Mouse (Mus musculus) hindbrain, embryonic 10.5 days (tissue): ENCODE data around the gene Lpcat2. TPM values are rescaled to one million over a fixed set of nuclear protein-coding genes. Genes with fewer than 3 reads are reported as not detected.
A peak's percentile ranks its signal among the peaks of the same experiment; 100 is the strongest.

Source experiments
- DNase-seq: peaks from one replicate; pipeline ENCODE4 v3.0.0-alpha.2; 2017; ENCODE audit warnings: low spot score
- H3K27ac ChIP-seq: fragments of 300-500 bp; sonication (generic); 2 replicates; pipeline ENCODE4 v1.5.1; 2016; ENCODE audit warnings: mild to moderate bottlenecking, moderate library complexity
- H3K27me3 ChIP-seq: fragments of 300-500 bp; sonication (generic); 2 replicates; pipeline ENCODE4 v1.6.1; 2016; ENCODE audit warnings: mild to moderate bottlenecking; ENCODE audit not compliant: poor library complexity, insufficient read depth, severe bottlenecking
- H3K36me3 ChIP-seq: fragments of 300-500 bp; sonication (generic); 2 replicates; pipeline ENCODE4 v1.6.1; 2016; ENCODE audit warnings: mild to moderate bottlenecking, moderate library complexity
- H3K4me1 ChIP-seq: fragments of 300-500 bp; sonication (generic); replicated peaks from 2 replicates; pipeline ENCODE4 v1.6.1; 2016; ENCODE audit warnings: mild to moderate bottlenecking
- H3K4me3 ChIP-seq: fragments of 300-500 bp; sonication (generic); 2 replicates; pipeline ENCODE4 v1.5.1; 2016; ENCODE audit warnings: mild to moderate bottlenecking, moderate library complexity
- H3K9me3 ChIP-seq: fragments of 300-500 bp; sonication (generic); 2 replicates; pipeline ENCODE4 v1.6.1; 2016; ENCODE audit warnings: mild to moderate bottlenecking, moderate library complexity
- WGBS: fragments of 180-500 bp; shearing (Covaris S2); methylation state at CpG from one replicate; pipeline ENCODE4 v1.1.7; 2016; 5-methylcytosine and 5-hydroxymethylcytosine counted together
- polyA plus RNA-seq: library from polyadenylated mRNA; unstranded; fragments of >200 nt; fragmentation: Nextera tagmentation; extraction: Ambion mirVana; gene quantifications from 2 replicates; pipeline ENCODE4 v1.2.1, GENCODE M21; 2016

The Lpcat2 gene
- polyA plus RNA-seq, 1 experiment from 2014 or later = 4.3 TPM

GRCm38 (mm10) chr8:92950639-92951371, 95.7 kb downstream of the Lpcat2 start:
- H3K27ac ChIP-seq = no peak overlapping the region
- no peak overlapping the region for H3K4me3 ChIP-seq
- H3K9me3 ChIP-seq = no peaks in the 10 kb centered on the region
- DNase-seq = no peak
- 83% methylated on average over 12 of the region's 12 CpGs for WGBS
- H3K27me3 ChIP-seq = peaks cover 3% of the 10 kb centered on the region; the same call in 1 of the 2 replicates
- no peaks in the 10 kb centered on the region for H3K36me3 ChIP-seq
- no peaks in the 10 kb centered on the region for H3K4me1 ChIP-seq

GRCm38 (mm10) chr8:92954044-92954443, 98.9 kb downstream of the Lpcat2 start:
- 88% methylated on average over 5 of the region's 5 CpGs for WGBS
- no peak for DNase-seq
- Histone ChIP-seq H3K4me3 (no peak overlapping the region), H3K27me3 (peaks cover 27% of the 10 kb centered on the region), H3K27ac (no peak overlapping the region), H3K4me1 (no peaks in the 10 kb centered on the region), H3K9me3 (no peaks in the 10 kb centered on the region), H3K36me3 (no peaks in the 10 kb centered on the region)

GRCm38 (mm10) chr8:92959779-92960178, 104.6 kb downstream of the Lpcat2 start, which contains the start of gene Slc6a2:
Slc6a2 (plus strand) TSS chr8:92960079.
- H3K27me3 ChIP-seq = peaks cover 70% of the 10 kb centered on the region
- peaks cover 15% of the 10 kb centered on the region for H3K4me1 ChIP-seq
- peak within 1 kb of the TSS; percentile 54 for H3K4me3 ChIP-seq
- DNase-seq = no peak
- 0 out of 2 replicates have a peak within 1 kb of the TSS, but pooled peaks have one; percentile 42 for H3K27ac ChIP-seq
- no peaks in the 10 kb centered on the region for H3K9me3 ChIP-seq
- 70% methylated on average over 10 of the region's 10 CpGs for WGBS
- no peaks in the 10 kb centered on the region for H3K36me3 ChIP-seq

GRCm38 (mm10) chr8:92960451-92960911, 105.3 kb downstream of the Lpcat2 start:
- no peaks in the 10 kb centered on the region for H3K9me3 ChIP-seq
- peak; percentile 34 for DNase-seq
- 0 out of 2 replicates have a peak overlapping the region, but pooled peaks have one; percentile 42 for H3K27ac ChIP-seq
- H3K36me3 ChIP-seq = no peaks in the 10 kb centered on the region
- H3K4me3 ChIP-seq = peak overlapping the region; percentile 54
- H3K27me3 ChIP-seq = peaks cover 70% of the 10 kb centered on the region
- under 1% methylated on average over 42 of the region's 42 CpGs for WGBS
- peaks cover 15% of the 10 kb centered on the region for H3K4me1 ChIP-seq

GRCm38 (mm10) chr8:92961088-92961487, 105.9 kb downstream of the Lpcat2 start:
- H3K4me1 ChIP-seq = peaks cover 15% of the 10 kb centered on the region
- peak overlapping the region; percentile 54 for H3K4me3 ChIP-seq
- 2% methylated on average over 25 of the region's 25 CpGs for WGBS
- H3K9me3 ChIP-seq = no peaks in the 10 kb centered on the region
- H3K27ac ChIP-seq = no peak overlapping the region
- H3K36me3 ChIP-seq = no peaks in the 10 kb centered on the region
- H3K27me3 ChIP-seq = peaks cover 64% of the 10 kb centered on the region
- DNase-seq = peak; percentile 15

GRCm38 (mm10) chr8:92964556-92964955, 109.4 kb downstream of the Lpcat2 start:
- H3K4me1 ChIP-seq = peaks cover 15% of the 10 kb centered on the region
- H3K27me3 ChIP-seq = peaks cover 38% of the 10 kb centered on the region
- no peaks in the 10 kb centered on the region for H3K9me3 ChIP-seq
- DNase-seq = no peak
- H3K4me3 ChIP-seq = no peak overlapping the region
- H3K36me3 ChIP-seq = no peaks in the 10 kb centered on the region
- WGBS = 80% methylated on average over 2 of the region's 2 CpGs
- H3K27ac ChIP-seq = no peak overlapping the region

Other genes with a start within 250 kb of the Lpcat2 start
- 0.90 and 0.99 TPM in 2 replicates for gene Irx6, start 181.1 kb upstream of the Lpcat2 start, polyA plus RNA-seq
- 60.8 and 71.4 TPM in 2 replicates for gene Mmp2, start 28.0 kb upstream of the Lpcat2 start, polyA plus RNA-seq
- 0.16 and 0.26 TPM in 2 replicates for gene Capns2, start 46.1 kb downstream of the Lpcat2 start, polyA plus RNA-seq
- gene Slc6a2, start 104.7 kb downstream of the Lpcat2 start, polyA plus RNA-seq = 0.09 and 0.22 TPM in 2 replicates
- not detected in 2 replicates for gene Ces1a, start 192.9 kb downstream of the Lpcat2 start, polyA plus RNA-seq
- gene Ces1b, start 224.7 kb downstream of the Lpcat2 start, polyA plus RNA-seq = not detected in 2 replicates